Mouse (Mus musculus) liver, embryonic 16.5 days (tissue): Measurements from ENCODE around the gene Ubqln4. TPM values are rescaled to one million over a fixed set of nuclear protein-coding genes. Genes with fewer than 3 reads are reported as not detected.

Experiments used
- ATAC-seq: fragments of 200-750 bp; cut with Nextera tagmentation; 2 replicates; pipeline ENCODE4 v1.8.0; 2017; ENCODE audit warnings: low read depth, mild to moderate bottlenecking, moderate number of reproducible peaks, moderate library complexity
- H3K27ac ChIP-seq: fragments of 300-500 bp; sonication (generic); 2 replicates; pipeline ENCODE4 v1.5.1; 2014; ENCODE audit warnings: mild to moderate bottlenecking, low read length
- H3K27me3 ChIP-seq: fragments of 300-500 bp; sonication (generic); 2 replicates; pipeline ENCODE4 v1.6.1; 2014; ENCODE audit warnings: low read depth, low read length, mixed read lengths; ENCODE audit not compliant: control insufficient read depth, insufficient read depth
- H3K36me3 ChIP-seq: fragments of 300-500 bp; sonication (generic); 2 replicates; pipeline ENCODE4 v1.6.1; 2014; ENCODE audit warnings: mild to moderate bottlenecking; ENCODE audit not compliant: control insufficient read depth, insufficient read depth
- H3K4me1 ChIP-seq: fragments of 300-500 bp; sonication (generic); 2 replicates; pipeline ENCODE4 v1.6.1; 2014; ENCODE audit warnings: low read depth, low read length, mixed read lengths; ENCODE audit not compliant: control insufficient read depth
- H3K4me2 ChIP-seq: fragments of 300-500 bp; sonication (generic); 2 replicates; pipeline ENCODE4 v1.6.1; 2014; ENCODE audit warnings: low read depth, low read length, mixed read lengths
- H3K4me3 ChIP-seq: fragments of 300-500 bp; sonication (generic); 2 replicates; pipeline ENCODE4 v1.5.1; 2014; ENCODE audit warnings: low read depth, mild to moderate bottlenecking, low read length
- H3K9ac ChIP-seq: fragments of 300-500 bp; sonication (generic); 2 replicates; pipeline ENCODE4 v1.6.1; 2014; ENCODE audit warnings: low read depth, low read length
- H3K9me3 ChIP-seq: fragments of 300-500 bp; sonication (generic); replicated peaks from 2 replicates; pipeline ENCODE4 v1.6.1; 2016; ENCODE audit warnings: low read length; ENCODE audit not compliant: control insufficient read depth
- WGBS: fragments of 180-500 bp; shearing (Covaris S2); extraction: QIAGEN DNeasy Blood & Tissue Kit; methylation state at CpG from one replicate; pipeline ENCODE4 v1.1.7; 2014; ENCODE audit not compliant: insufficient replicate concordance; 5-methylcytosine and 5-hydroxymethylcytosine counted together
- polyA plus RNA-seq: library from polyadenylated mRNA; unstranded; fragments of >200 nt; fragmentation: Nextera tagmentation; extraction: Ambion mirVana; gene quantifications from 2 replicates; pipeline ENCODE4 v1.2.1, GENCODE M21; 2015

Ubqln4 gene
- polyA plus RNA-seq, 1 experiment from 2014 or later = 16.4 TPM

- no peaks in the 10 kb centered on the region for H3K9me3 ChIP-seq
- no peak overlapping the region for H3K4me2 ChIP-seq
- H3K4me1 ChIP-seq = peaks cover 7% of the 10 kb centered on the region
- no peak for ATAC-seq
- no peak overlapping the region for H3K4me3 ChIP-seq
- no peaks in the 10 kb centered on the region for H3K27me3 ChIP-seq
- H3K27ac ChIP-seq = no peak overlapping the region
- no peak overlapping the region for H3K9ac ChIP-seq
- H3K36me3 ChIP-seq = no peaks in the 10 kb centered on the region
- WGBS = 37% methylated on average over 5 of the region's 5 CpGs
Measured at GRCm38 (mm10) chr3:88544514-88544913, 9.0 kb upstream of the Ubqln4 start.

GRCm38 (mm10) chr3:88544955-88545591, 8.5 kb upstream of the Ubqln4 start:
- Histone ChIP-seq H3K9me3 (no peaks in the 10 kb centered on the region), H3K4me3 (no peak overlapping the region), H3K4me1 (peaks cover 7% of the 10 kb centered on the region), H3K27ac (no peak overlapping the region), H3K4me2 (no peak overlapping the region), H3K9ac (no peak overlapping the region), H3K36me3 (no peaks in the 10 kb centered on the region), H3K27me3 (no peaks in the 10 kb centered on the region)
- 45% methylated on average over 20 of the region's 20 CpGs for WGBS
- ATAC-seq = no peak

- no peak for ATAC-seq
- no peaks in the 10 kb centered on the region for H3K9me3 ChIP-seq
- H3K36me3 ChIP-seq = no peaks in the 10 kb centered on the region
- H3K27me3 ChIP-seq = no peaks in the 10 kb centered on the region
- H3K4me2 ChIP-seq = no peak overlapping the region
- H3K4me3 ChIP-seq = no peak overlapping the region
- no peak overlapping the region for H3K9ac ChIP-seq
- H3K27ac ChIP-seq = no peak overlapping the region
- WGBS = 41% methylated on average over 6 of the region's 6 CpGs
- H3K4me1 ChIP-seq = peaks cover 14% of the 10 kb centered on the region
Measured at GRCm38 (mm10) chr3:88546674-88547418, 6.7 kb upstream of the Ubqln4 start.

GRCm38 (mm10) chr3:88548180-88548917, 5.2 kb upstream of the Ubqln4 start, which contains the start of gene Rab25:
Gene Rab25, minus strand, starts transcription at chr3:88548300.
- 68% methylated on average over 18 of the region's 18 CpGs for WGBS
- no peak within 1 kb of the TSS for H3K4me3 ChIP-seq
- H3K4me1 ChIP-seq = peaks cover 21% of the 10 kb centered on the region
- no peaks in the 10 kb centered on the region for H3K27me3 ChIP-seq
- no peaks in the 10 kb centered on the region for H3K36me3 ChIP-seq
- no peak within 1 kb of the TSS for H3K4me2 ChIP-seq
- ATAC-seq = no peak
- H3K9ac ChIP-seq = no peak within 1 kb of the TSS
- no peaks in the 10 kb centered on the region for H3K9me3 ChIP-seq
- no peak within 1 kb of the TSS for H3K27ac ChIP-seq

- Histone ChIP-seq H3K27ac (no peak overlapping the region), H3K9me3 (no peaks in the 10 kb centered on the region), H3K4me1 (peaks cover 37% of the 10 kb centered on the region), H3K9ac (no peak overlapping the region; the same call in 1 of the 2 replicates), H3K36me3 (peaks cover 4% of the 10 kb centered on the region), H3K4me3 (peak overlapping the region; percentile 95), H3K4me2 (peak overlapping the region; percentile 99), H3K27me3 (no peaks in the 10 kb centered on the region)
- 58% methylated on average over 4 of the region's 4 CpGs for WGBS
- ATAC-seq = no peak
Measured at GRCm38 (mm10) chr3:88551586-88551985, 2.0 kb upstream of the Ubqln4 start.

GRCm38 (mm10) chr3:88552082-88552645, 1.4 kb upstream of the Ubqln4 start:
- peak overlapping the region; percentile 99 for H3K4me2 ChIP-seq
- WGBS = 9% methylated on average over 16 of the region's 16 CpGs
- ATAC-seq = no peak
- H3K4me3 ChIP-seq = peak overlapping the region; percentile 95
- peaks cover 7% of the 10 kb centered on the region for H3K36me3 ChIP-seq
- no peaks in the 10 kb centered on the region for H3K9me3 ChIP-seq
- H3K27ac ChIP-seq = peak overlapping the region; percentile 89
- H3K27me3 ChIP-seq = no peaks in the 10 kb centered on the region
- peaks cover 31% of the 10 kb centered on the region for H3K4me1 ChIP-seq
- peak overlapping the region; percentile 92 for H3K9ac ChIP-seq

GRCm38 (mm10) chr3:88552676-88553524, 658 bp upstream of the Ubqln4 start, which contains the start of gene Lamtor2:
Gene Lamtor2, minus strand, starts transcription at chr3:88553074.
- Histone ChIP-seq H3K27ac (peak within 1 kb of the TSS; percentile 92), H3K4me1 (peaks cover 30% of the 10 kb centered on the region), H3K4me3 (peak within 1 kb of the TSS; percentile 95), H3K4me2 (peak within 1 kb of the TSS; percentile 99), H3K27me3 (no peaks in the 10 kb centered on the region), H3K9ac (peak within 1 kb of the TSS; percentile 92), H3K36me3 (peaks cover 7% of the 10 kb centered on the region), H3K9me3 (no peaks in the 10 kb centered on the region)
- peak; percentile 89 for ATAC-seq
- under 1% methylated on average over 48 of the region's 48 CpGs for WGBS

- Histone ChIP-seq H3K4me3 (peak overlapping the region; percentile 95), H3K9ac (peak overlapping the region; percentile 92), H3K9me3 (no peaks in the 10 kb centered on the region), H3K27me3 (no peaks in the 10 kb centered on the region), H3K4me2 (peak overlapping the region; percentile 99), H3K4me1 (peaks cover 30% of the 10 kb centered on the region), H3K36me3 (peaks cover 7% of the 10 kb centered on the region), H3K27ac (peak overlapping the region; percentile 92)
- ATAC-seq = peak; percentile 7
- under 1% methylated on average over 39 of the region's 41 CpGs for WGBS
Measured at GRCm38 (mm10) chr3:88553880-88554586, 475 bp downstream of the Ubqln4 start.
